Mouse (Mus musculus) liver, postnatal 0 days (tissue): ENCODE results near the gene Bcorl1.

Experiments
- CTCF ChIP-seq: sonication (generic); IDR thresholded peaks from 2 replicates; pipeline ENCODE4 v1.5.1; 2016; ENCODE audit warnings: antibody characterized with exemption, low read depth
- EP300 ChIP-seq: IDR thresholded peaks from 2 replicates; pipeline ENCODE4 v1.6.1; 2016; ENCODE audit warnings: antibody characterized with exemption, low read depth, mild to moderate bottlenecking

GRCm38 (mm10) chrX:48424583-48424982, 83.4 kb downstream of the Bcorl1 start:
- TF ChIP-seq CTCF (peak; percentile 31), EP300 (no peak)
